Mouse (Mus musculus) kidney, postnatal 10 days (tissue): ENCODE measurements around the gene Gm49711.
"Not testable (repeated sequence)": the region's sequence is repeated elsewhere in the genome, so short reads cannot be mapped to it uniquely, and the experiment has no call there.

Experiments
- DNase-seq: peaks from one replicate; pipeline ENCODE4 v3.0.0; 2021; ENCODE audit warnings: mixed read lengths

Gm49711 gene

GRCm38 (mm10) chr16:92196741-92197331 lies 138.7 kb downstream of the Gm49711 start:
- DNase-seq, result no peak

- no peak for DNase-seq
Observed at GRCm38 (mm10) chr16:92200615-92201014, 142.5 kb downstream of the Gm49711 start.

GRCm38 (mm10) chr16:92203599-92203998 lies 145.5 kb downstream of the Gm49711 start:
- DNase-seq, result no peak

GRCm38 (mm10) chr16:92209291-92209781 lies 151.2 kb downstream of the Gm49711 start:
- DNase-seq, result no peak

- DNase-seq, result not testable (repeated sequence)
Observed at GRCm38 (mm10) chr16:92210316-92210715, 152.2 kb downstream of the Gm49711 start.

- DNase-seq, result not testable (repeated sequence)
Observed at GRCm38 (mm10) chr16:92213911-92214310, 155.8 kb downstream of the Gm49711 start.

GRCm38 (mm10) chr16:92215599-92216390 lies 157.7 kb downstream of the Gm49711 start:
- peak; percentile 70 for DNase-seq

GRCm38 (mm10) chr16:92220754-92221153 lies 162.6 kb downstream of the Gm49711 start:
- no peak for DNase-seq

GRCm38 (mm10) chr16:92228332-92228919 lies 170.3 kb downstream of the Gm49711 start:
- DNase-seq, result no peak

GRCm38 (mm10) chr16:92230476-92230931 lies 172.4 kb downstream of the Gm49711 start:
- DNase-seq, result no peak

- peak; percentile 34 for DNase-seq
Observed at GRCm38 (mm10) chr16:92234530-92234929, 176.4 kb downstream of the Gm49711 start.

GRCm38 (mm10) chr16:92235222-92235621 lies 177.1 kb downstream of the Gm49711 start:
- DNase-seq, result no peak
